Mouse (Mus musculus) kidney, adult 2 months (tissue): Measurements from ENCODE around the gene Olfr1510.

Experiments used
- CTCF ChIP-seq: fragments of 200-500 bp; conservative IDR thresholded peaks from 2 replicates; pipeline ENCODE4 v1.5.1; 2011; ENCODE audit warnings: low read depth, mild to moderate bottlenecking, control low read depth, low read length, moderate library complexity, mixed read lengths; ENCODE audit not compliant: insufficient read depth, insufficient read length
- POLR2A ChIP-seq: fragments of 200-500 bp; IDR thresholded peaks from one replicate; pipeline ENCODE4 v1.6.1; 2011; ENCODE audit warnings: low read depth, low read length, control low read depth

- TF ChIP-seq CTCF (no peak), POLR2A (no peak)
Measured at GRCm38 (mm10) chr14:52379068-52379467, 35.1 kb downstream of the Olfr1510 start, which contains the start of gene Olfr1512.
